Mouse (Mus musculus) liver, adult (tissue): ENCODE measurements around the gene A830031A19Rik.

Experiments
- GATA4 ChIP-seq: IDR thresholded peaks from 2 replicates; pipeline ENCODE4 v1.6.1; 2014; ENCODE audit warnings: mild to moderate bottlenecking, low read length; ENCODE audit not compliant: insufficient replicate concordance

A830031A19Rik gene

DNA sequence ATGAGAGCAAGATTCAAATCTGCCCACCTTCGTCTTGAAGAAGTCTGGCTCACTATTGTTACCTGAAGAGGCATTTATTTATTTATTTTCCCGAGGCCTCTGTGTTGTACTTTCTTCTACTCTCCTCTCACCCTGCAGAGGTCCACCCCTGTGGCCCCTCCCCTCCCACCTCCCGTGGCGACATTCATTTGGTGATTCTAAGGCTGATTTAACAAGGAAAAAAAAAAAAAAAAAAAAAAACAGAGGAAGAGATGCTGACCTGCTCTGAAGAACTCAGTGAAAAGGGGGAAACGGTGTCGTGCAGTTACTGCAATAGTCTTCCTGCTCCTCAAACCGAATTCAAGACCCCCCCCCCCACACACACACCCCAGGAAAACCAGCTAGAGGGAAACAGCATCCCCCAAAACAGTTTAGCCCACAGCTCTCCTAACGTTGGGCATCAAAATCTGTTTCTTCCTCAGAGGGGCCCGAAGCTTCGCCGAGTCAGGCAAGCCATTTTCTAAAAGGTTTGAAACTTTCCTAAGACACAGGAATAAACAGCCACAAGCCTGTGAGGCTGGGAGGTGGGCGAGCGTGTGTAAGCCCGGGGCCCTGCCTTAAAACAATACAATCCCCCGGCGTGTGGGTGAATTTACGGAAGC lies 752 bp upstream of the A830031A19Rik start:
- no peak for TF ChIP-seq GATA4

DNA sequence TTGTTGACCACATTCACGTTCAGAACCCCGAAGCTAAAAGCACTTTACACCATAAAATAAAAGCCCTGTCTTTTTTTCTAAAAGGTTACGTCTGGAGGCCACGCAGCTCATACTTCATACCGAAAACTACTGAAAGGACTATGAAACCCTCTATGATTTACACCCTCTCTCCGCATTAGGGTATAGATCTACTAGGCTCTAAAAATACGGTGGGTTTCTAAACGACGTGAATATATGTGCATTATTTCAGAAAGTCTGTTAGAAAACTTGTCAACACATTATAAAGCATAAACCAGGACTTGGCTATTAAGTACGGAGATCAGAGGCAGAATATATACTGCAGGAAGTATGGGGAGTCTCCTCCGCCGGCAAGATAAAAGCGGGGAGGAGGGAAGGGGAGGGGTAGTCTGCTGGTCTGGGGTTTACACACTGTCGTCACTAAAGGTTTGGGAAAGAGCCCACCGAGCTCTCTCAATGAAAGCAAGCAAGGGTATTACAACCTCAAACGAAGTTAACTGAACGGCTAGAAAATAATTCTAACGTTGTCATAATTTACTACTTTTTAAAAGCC lies 748 bp downstream of the A830031A19Rik start:
- no peak for TF ChIP-seq GATA4

DNA sequence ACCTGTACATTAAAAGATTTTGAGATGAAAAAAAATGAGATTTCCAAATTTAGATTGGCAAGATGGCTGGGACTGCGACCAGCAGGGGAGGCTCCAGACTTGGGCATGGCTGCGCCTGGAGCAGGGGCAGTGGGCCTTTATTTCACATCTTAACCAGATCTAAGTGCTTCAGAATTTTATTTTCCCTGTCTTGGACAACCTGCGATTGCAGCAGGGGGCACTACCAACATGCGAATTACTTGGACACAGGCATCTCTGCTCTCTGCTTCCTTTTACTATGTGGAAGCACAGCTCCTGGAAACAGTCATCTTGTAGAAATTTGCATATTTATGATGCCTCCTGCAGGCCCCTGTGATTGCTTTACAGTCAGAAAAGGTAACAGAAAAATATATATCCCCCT lies 9.5 kb downstream of the A830031A19Rik start:
- TF ChIP-seq GATA4, result no peak

DNA sequence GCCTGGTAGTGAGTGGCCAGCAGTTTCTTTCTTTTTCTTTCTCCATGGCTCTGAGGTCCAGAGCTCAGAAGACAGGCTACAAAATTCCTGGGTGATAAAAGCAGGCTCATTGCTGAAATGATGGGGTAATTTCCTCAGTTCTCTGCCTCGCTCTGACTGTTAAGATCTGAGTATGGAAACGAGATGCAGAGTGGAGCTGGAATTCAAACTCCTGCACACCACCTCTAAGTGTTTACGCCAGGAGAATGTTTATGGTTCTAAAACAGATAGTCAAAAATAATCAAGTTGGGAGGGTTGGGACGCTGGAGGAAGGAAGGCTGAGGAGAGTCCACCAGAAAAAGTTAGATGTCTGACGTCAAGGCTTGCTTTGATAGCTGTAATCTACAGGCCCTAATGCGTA lies 10.6 kb downstream of the A830031A19Rik start:
- no peak for TF ChIP-seq GATA4

DNA sequence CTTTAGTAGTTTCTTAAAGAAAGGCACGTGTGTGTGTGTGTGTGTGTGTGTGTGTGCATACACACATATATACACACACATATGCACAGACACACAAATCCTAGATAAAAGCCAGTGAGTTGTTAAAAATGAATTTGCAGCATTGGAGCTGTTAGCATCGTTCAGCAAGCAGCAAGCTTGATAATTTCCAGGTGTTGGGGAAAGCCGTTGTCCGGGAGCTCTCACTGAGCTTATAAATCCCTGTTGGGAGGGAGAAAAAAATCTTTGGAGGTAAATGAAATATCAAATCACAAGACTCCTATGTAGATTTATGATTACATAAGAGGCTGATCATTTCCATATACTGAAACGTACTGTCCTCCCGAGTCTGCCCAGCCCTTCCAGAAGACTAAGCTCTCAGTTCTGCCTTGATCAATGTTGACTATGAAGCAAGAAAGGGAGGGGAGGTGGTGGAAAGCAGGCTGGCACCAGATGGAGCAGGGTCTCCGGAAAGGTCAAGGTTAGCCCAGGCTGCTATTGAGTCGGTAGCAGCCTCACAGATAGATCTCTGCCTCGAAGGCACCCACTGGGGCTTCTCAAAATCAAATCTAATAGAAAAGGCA lies 12.3 kb downstream of the A830031A19Rik start:
- TF ChIP-seq GATA4, result no peak

DNA sequence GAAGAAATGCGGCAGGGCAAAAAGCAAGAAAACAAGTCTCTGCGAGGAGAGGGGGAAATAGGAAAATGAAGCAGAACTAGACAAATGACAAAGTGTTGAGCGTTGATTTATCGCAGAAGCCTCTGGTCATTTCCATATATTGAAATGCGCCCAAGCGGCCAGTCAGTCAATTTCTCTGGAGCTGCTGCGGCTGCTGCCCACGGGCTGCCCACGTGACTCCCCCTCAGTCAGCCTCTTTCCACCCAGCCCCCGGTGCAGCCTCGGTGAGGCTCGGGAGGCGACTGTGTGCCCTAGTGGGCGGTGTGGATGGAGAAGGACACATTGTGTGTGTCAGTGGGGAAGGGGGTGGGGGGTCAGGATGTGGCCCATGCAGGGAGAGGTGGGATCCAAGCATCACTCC lies 13.0 kb downstream of the A830031A19Rik start:
- no peak for TF ChIP-seq GATA4

DNA sequence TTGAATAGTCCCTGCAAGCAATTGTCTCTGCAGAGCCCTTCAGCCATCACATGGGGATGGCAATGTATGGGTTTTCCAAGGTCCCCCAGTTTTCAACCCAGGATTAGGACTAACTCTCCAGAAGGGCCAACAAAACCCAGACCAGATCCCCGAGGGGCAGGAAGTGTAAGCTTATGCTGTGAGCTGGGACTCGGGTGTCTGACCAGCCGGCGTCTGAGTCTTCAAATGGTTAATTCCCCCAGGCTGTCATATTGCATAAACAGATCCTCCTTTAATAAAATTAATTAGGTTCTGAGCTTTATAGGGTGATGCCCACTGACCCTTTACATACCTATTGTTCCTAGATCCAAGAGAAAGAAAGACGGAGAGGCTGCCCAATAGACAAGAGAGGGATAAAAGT lies 14.4 kb downstream of the A830031A19Rik start:
- no peak for TF ChIP-seq GATA4

DNA sequence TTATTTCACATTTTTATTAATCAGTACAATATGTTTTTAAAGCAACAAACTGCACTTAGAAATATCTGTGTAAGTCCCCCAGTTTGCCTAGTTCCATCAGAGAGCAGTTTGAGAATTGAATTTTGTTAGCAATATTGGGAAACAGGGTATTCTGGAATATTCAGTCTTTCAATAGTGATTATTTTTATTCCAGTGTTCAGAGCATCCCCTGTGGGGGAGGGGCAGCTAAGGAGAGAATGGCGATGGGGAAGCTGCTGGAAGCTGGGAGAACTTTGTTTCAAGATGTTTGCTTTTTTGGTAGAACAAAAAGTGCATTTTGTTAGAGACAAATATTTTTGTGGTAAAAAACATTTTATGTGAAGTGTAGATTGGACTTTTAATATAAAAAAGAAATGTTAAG lies 15.7 kb downstream of the A830031A19Rik start:
- TF ChIP-seq GATA4, result no peak

DNA sequence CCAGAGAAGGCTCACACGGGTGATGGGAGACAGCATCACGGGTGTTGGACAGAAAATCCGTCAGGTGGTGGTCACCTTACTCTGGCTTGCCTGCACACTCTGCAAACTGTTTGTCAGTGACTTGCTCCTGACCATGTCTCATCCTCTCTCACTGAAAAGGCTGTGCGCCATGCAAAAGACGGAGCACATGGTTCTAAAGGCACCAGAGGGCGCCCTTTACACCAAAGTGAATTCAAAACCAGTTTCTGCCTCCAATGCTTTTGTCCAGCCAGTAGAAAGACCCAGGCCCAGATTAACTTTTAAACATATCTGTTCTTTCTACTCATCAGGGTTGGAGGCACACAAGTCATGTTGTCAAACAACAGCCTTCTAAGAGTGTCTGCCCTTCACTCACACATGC lies 22.0 kb downstream of the A830031A19Rik start:
- no peak for TF ChIP-seq GATA4

DNA sequence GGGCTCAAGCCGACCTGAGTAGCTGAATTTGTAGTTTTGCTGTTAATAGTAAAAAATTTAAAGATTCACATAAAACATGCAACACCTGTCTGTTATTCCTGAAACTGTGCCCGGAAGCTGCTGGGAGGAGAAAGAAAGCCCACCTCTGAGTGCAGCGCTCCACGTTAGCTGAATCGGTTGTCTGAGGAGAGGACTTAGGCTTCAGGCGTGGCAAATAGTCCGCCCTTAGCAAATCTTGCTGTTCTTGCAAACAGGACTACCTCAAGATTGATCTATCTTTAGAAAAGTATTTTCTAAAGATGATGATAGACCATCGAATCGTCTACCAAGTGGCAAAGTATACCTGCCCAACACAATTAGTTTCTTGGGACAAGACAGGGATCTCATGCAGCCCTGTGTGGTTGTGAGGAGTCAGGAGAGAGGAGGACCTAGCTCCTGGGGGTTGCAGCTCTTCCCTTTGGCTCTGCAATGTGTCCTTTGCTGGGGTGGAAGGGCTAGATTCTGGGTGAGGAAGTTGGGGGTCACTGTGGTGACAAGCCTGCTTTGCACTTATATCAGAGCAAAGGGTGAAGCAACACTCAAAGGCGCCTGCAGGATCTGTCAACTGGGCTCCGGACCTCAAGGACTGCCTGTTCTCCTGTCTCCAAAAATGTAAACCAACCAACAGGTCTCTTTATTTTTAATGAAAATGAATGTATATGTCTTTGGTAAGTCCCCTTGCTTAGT lies 24.7 kb downstream of the A830031A19Rik start:
- no peak for TF ChIP-seq GATA4

DNA sequence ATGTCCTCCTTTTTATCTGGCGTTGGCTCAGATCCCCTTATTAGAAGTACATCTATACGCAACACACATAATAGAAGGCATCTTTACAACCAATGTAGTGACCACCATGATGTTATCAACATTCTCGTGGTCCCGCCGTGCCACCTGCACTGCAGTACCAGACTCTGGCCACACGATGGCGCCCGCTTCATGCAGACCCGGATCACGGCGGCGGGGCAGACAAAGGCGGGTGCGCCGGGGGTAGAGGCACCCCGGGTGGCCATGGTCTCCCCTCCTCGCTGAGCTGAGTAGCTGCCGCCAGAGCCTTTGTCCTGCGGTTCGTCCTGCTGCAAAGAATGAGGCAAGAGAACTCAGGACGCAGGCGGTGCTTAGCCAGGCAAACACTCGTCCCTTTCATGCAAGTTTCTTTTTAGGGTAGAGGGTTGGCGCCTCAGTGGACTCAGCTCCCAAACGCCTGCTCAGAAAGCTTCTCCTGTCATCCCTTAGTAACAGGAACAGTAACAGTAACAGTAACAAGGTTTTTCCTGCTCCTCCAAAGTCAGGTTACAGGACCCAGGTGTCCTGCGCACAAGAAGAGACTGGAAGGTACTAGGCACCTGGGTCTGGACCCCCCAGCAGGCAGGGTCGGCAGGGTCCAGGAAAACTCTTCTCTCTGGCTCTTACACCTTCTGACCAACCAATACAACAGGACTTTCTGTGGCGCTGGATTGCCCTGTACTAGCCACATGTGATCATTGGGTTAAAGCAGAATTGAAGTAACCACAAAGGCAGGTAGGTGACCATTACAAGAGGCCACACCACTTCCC lies 25.4 kb downstream of the A830031A19Rik start:
- TF ChIP-seq GATA4, result no peak

DNA sequence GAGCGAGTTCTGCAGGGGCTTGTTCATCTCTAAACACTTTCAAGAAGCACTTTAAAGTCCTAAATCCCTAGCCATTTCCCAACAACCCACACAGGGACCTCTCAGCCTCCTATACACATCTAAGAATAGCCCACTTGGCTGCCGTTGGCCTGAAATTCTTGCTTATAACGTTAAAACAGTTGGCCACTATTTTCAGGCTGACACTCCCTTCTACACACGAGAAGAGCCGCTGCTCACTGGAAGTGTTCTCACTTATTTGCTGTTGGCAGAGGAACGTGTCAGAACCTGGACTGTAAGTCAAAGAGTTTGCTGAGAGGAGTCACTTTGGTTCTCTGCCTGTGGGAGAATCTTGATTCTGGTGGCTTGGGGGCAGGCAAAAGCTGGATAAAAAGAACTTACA lies 30.8 kb downstream of the A830031A19Rik start:
- no peak for TF ChIP-seq GATA4

DNA sequence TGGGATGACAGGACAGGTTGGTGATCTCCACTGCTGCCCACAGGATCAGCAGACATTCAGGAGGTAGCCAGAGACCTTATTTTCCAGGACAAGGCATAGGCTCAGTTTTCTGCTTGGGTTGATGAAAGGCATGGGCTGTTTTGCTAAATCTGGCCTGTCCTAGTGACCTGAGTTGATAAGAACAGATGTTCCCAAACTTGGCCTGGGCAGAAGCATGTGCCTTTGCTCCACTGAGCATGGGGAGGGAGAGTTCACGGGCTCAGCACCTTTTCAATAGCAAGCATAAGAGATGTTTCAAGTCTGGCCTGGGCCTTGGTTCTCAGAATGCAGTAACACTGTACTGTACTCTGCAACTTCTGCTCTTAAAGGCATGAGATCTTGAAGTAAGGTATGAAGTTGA lies 54.1 kb downstream of the A830031A19Rik start:
- no peak for TF ChIP-seq GATA4

DNA sequence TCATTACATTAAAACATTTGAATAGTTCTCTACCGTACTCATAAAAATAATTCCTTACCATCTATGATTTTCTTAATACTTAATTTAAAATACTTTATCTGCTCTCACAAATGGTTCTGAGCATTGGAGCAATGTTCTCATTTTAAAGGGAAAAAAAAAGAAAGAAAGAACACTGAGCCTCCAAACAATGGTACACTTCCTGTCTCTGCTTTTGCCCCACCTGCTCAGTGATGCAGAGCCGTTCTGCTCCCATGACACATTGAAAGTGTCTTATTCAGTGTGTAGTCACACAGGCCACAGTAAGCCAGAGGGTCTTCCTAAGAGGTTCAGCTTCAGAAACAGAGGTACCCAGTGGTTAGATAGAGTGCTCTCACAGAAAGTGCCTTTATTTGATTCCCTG lies 56.1 kb downstream of the A830031A19Rik start:
- no peak for TF ChIP-seq GATA4

DNA sequence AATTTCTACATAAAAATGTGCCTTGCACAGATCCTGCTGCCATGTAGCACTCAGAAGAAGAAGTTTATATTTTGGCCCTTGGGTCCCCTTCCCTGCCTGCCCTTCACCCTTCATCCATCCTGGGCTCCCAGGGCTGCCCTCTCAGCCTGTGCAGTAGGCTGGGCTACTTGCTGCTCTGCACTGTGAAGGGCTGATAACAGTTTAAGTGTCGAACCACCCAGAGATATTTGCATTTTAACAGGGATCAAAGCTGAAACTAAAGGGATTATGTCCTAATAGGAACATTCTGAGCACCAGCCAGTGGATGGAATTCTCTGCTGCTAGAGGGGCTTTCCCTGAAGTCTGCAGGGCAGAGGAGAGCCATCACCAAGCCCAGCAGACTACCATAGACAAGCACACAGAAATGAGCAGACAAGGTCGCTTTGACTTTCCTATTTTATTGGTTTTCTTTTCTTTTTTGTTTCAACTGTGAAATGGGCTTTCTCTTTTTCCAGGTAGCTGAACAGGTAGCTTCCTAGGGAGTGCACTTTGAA lies 58.1 kb downstream of the A830031A19Rik start:
- no peak for TF ChIP-seq GATA4

DNA sequence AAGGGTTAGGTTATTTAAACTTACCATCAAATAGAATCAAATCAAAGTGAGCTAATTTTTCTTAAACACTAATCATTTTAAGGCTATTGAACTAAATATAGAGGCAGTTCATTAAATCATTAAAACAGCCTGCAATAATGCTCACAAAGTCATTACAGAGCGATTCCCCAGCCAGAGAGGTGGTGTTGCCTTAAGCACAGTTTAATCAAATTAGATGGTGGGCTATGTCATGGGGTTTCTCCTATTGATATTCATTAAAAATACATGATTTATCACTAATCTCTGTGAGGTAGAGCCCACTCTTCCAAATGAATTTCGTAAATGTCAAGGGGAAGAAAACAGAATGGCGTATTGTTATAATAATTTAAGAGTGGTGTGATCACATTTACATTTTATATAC lies 58.8 kb downstream of the A830031A19Rik start:
- TF ChIP-seq GATA4, result no peak

DNA sequence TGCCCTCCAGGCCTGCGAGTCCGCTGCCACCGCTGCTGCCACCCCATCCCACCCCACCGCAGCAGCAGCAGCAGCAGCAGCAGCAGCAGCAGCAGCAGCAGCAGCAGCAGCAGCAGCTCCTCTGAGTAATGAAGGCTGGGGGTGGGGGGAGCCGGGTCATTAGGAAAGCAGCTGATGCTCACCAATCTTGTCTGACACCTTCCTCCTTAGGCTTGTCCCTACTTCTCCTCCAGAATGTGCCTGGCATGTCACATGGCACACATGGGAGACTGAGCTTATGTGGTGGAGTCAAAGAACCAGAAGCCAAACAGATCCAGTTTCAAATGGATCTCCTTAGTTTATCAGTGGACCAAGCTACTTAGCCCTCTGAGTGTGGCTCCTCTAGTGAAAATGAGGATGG lies 60.2 kb downstream of the A830031A19Rik start:
- TF ChIP-seq GATA4, result no peak
